ENCODE assay signal across 16 mouse cellular contexts in genomic region chr8:125782161-125782560, GRCm38 (mm10). TPM values are rescaled to one million over a fixed set of nuclear protein-coding genes. Genes with fewer than 3 reads are reported as not detected.
DNase-seq lines count a peak whose midpoint lies in the region; ATAC-seq and TF ChIP-seq lines count a peak whose summit lies in the region.
"Had no signal": no experiment of that assay in that cellular context is flagged by ENCODE, and none has a peak within 500 bp of the region (broad histone marks: within the 10 kb centered on the region; RNA-seq: fewer than 3 reads in every experiment).

No protein-coding gene starts in this region.

- H3K27me3 ChIP-seq in liver, adult 2 months (ENCODE audit: control insufficient read depth, insufficient read depth, low read length) = no peaks in the 10 kb centered on the region
- H3K27me3 ChIP-seq in liver, embryonic 11.5 days (replicated peaks; ENCODE audit: control insufficient read depth, insufficient read depth, low read length) = no peaks in the 10 kb centered on the region
- H3K27me3 ChIP-seq in hindbrain, embryonic 11.5 days (ENCODE audit: control insufficient read depth, insufficient read depth, low read length) = no peaks in the 10 kb centered on the region
- H3K27me3 ChIP-seq: hindbrain, embryonic 12.5 days; neural tube, embryonic 12.5 days had no signal

- ATAC-seq in liver, embryonic 11.5 days (replicated peaks; ENCODE audit: low FRiP score) = no peak
- ATAC-seq in hindbrain, embryonic 11.5 days (ENCODE audit: low FRiP score) = no peak
- no peak for ATAC-seq in activated CD4-positive, CD25-positive, alpha-beta regulatory T cell, adult 4 months
- ATAC-seq: inflammation-experienced regulatory T-cells, adult 6 months had no signal

- no peaks in the 10 kb centered on the region for H3K9me3 ChIP-seq in liver, embryonic 11.5 days (ENCODE audit: control insufficient read depth, low read length)
- H3K9me3 ChIP-seq in hindbrain, embryonic 11.5 days (ENCODE audit: control insufficient read depth, low read length) = no peaks in the 10 kb centered on the region
- H3K9me3 ChIP-seq: hindbrain, embryonic 12.5 days; neural tube, embryonic 12.5 days had no signal

- H3K4me2 ChIP-seq in liver, embryonic 11.5 days = no peak overlapping the region
- no peak overlapping the region for H3K4me2 ChIP-seq in hindbrain, embryonic 11.5 days (replicated peaks; ENCODE audit: low read depth, low read length)
- H3K4me2 ChIP-seq: hindbrain, embryonic 12.5 days; neural tube, embryonic 12.5 days had no signal

- no peaks in the 10 kb centered on the region for H3K36me3 ChIP-seq in liver, adult 2 months (ENCODE audit: control insufficient read depth, insufficient read depth, low read length)
- no peaks in the 10 kb centered on the region for H3K36me3 ChIP-seq in liver, embryonic 11.5 days (ENCODE audit: control insufficient read depth, insufficient read depth, low read length)
- no peaks in the 10 kb centered on the region for H3K36me3 ChIP-seq in hindbrain, embryonic 11.5 days (ENCODE audit: control insufficient read depth, insufficient read depth, low read length)
- H3K36me3 ChIP-seq: hindbrain, embryonic 12.5 days; neural tube, embryonic 12.5 days had no signal

- H3K9ac ChIP-seq in liver, adult 2 months (ENCODE audit: low read depth, low read length) = no peak overlapping the region
- H3K9ac ChIP-seq in liver, embryonic 11.5 days (ENCODE audit: low read depth, low read length) = no peak overlapping the region
- H3K9ac ChIP-seq in hindbrain, embryonic 11.5 days (ENCODE audit: low read depth, low read length) = no peak overlapping the region
- H3K9ac ChIP-seq: hindbrain, embryonic 12.5 days; neural tube, embryonic 12.5 days had no signal

- WGBS in liver, adult 2 months = 63% methylated on average over 3 of the region's 3 CpGs
- 54% methylated on average over 3 of the region's 3 CpGs for WGBS in liver, embryonic 11.5 days
- WGBS in hindbrain, embryonic 11.5 days = 67% methylated on average over 3 of the region's 3 CpGs

- no peaks in the 10 kb centered on the region for H3K79me2 ChIP-seq in liver, adult 2 months (ENCODE audit: control insufficient read depth, insufficient read depth, low read length)

- no peaks in the 10 kb centered on the region for H3K4me1 ChIP-seq in liver, adult 2 months (ENCODE audit: control insufficient read depth, insufficient read depth, low read length)
- H3K4me1 ChIP-seq in liver, embryonic 11.5 days (replicated peaks; ENCODE audit: control insufficient read depth, insufficient read depth, low read length) = peaks cover 23% of the 10 kb centered on the region
- H3K4me1 ChIP-seq in hindbrain, embryonic 11.5 days (replicated peaks; ENCODE audit: control insufficient read depth, insufficient read depth, low read length) = no peaks in the 10 kb centered on the region
- H3K4me1 ChIP-seq: hindbrain, embryonic 12.5 days; neural tube, embryonic 12.5 days had no signal

- peak; percentile 29 for DNase-seq in adrenal gland, adult 8-10 months
- DNase-seq in adrenal gland, postnatal 4 days (ENCODE audit: low spot score in 2 of 2) = no peak
- peak; percentile 13 for DNase-seq in liver, adult 2 months (ENCODE audit: extremely low read depth, low read depth, low spot score)
- DNase-seq in liver, embryonic 11.5 days (ENCODE audit: low spot score) = no peak
- DNase-seq in embryo, embryonic 11 days = peak; percentile 26
- peak; percentile 13 to 25 for DNase-seq in kidney, postnatal 36 days
- DNase-seq in hindbrain, embryonic 11.5 days (ENCODE audit: low spot score) = no peak
- DNase-seq: cerebellum, postnatal 25 days; gastrocnemius, postnatal 14 days; lung, adult 2 months; lung, postnatal 36 days; right cerebral cortex, postnatal 25 days had no signal

- no peak for TF ChIP-seq POLR2A in liver, adult 2 months (IDR thresholded peaks at IDR 0.05; ENCODE audit: extremely low read depth, insufficient read depth, low read length)

- H3K27ac ChIP-seq in liver, adult 2 months (replicated peaks; ENCODE audit: insufficient read depth, low read depth, low read length) = no peak overlapping the region
- no peak overlapping the region for H3K27ac ChIP-seq in liver, embryonic 11.5 days (ENCODE audit: low read depth, low read length)
- H3K27ac ChIP-seq in hindbrain, embryonic 11.5 days (ENCODE audit: low read depth, low read length) = no peak overlapping the region
- H3K27ac ChIP-seq: hindbrain, embryonic 12.5 days; neural tube, embryonic 12.5 days had no signal

- TF ChIP-seq CTCF in liver, adult 2 months (IDR thresholded peaks at IDR 0.05; ENCODE audit: low read depth, low read length) = no peak

- no peak overlapping the region for H3K4me3 ChIP-seq in liver, adult 2 months (ENCODE audit: insufficient read depth, low read depth, low read length)
- no peak overlapping the region for H3K4me3 ChIP-seq in liver, embryonic 11.5 days (ENCODE audit: low read depth, low read length)
- H3K4me3 ChIP-seq in hindbrain, embryonic 11.5 days (ENCODE audit: low read depth, low read length) = no peak overlapping the region
- H3K4me3 ChIP-seq: hindbrain, embryonic 12.5 days; neural tube, embryonic 12.5 days had no signal

RNA-seq across cellular contexts. Expression of gene Ntpcr, which starts 52.4 kb away (rescaled TPM):
- total RNA-seq in adrenal gland, adult 8-10 months (2022) = 10 to 100 TPM; 21.1 to 25.4 (median 23.7) TPM
- total RNA-seq in adrenal gland, postnatal 4 days (2021) = 10 to 100 TPM; 22.5 to 24.4 TPM
- total RNA-seq in liver, adult 2 months (2014; rRNA removed) = 10.9 and 12.3 TPM in 2 replicates
- 11.4 and 13.7 TPM in 2 replicates for polyA plus RNA-seq in liver, adult 2 months (2012; rRNA removed)
- 36.7 and 38.2 TPM in 2 replicates for polyA plus RNA-seq in liver, embryonic 11.5 days (2014; fragmentation: Nextera tagmentation; extraction: Ambion mirVana)
- polyA plus RNA-seq in hindbrain, embryonic 11.5 days (2014; fragmentation: Nextera tagmentation; extraction: Ambion mirVana) = 21.1 and 21.5 TPM in 2 replicates
- 10 to 100 TPM; 31.1 to 34.3 TPM for polyA plus RNA-seq in activated CD4-positive, CD25-positive, alpha-beta regulatory T cell, adult 4 months (2017; shearing (Covaris generic))

Comparison
In these comparisons a context has a peak if more than half of its experiments do, and no peak if none do; other contexts are left out.
1. DNase-seq: peak in adrenal gland, adult 8-10 months (single experiment), liver, adult 2 months (single experiment), embryo, embryonic 11 days (single experiment) and kidney, postnatal 36 days (2 of 2); none in adrenal gland, postnatal 4 days (0 of 2), liver, embryonic 11.5 days (single experiment) and hindbrain, embryonic 11.5 days (single experiment).